Mouse (Mus musculus) CH12.LX (cell line): ENCODE measurements around the gene Smg9. TPM values are rescaled to one million over a fixed set of nuclear protein-coding genes. Genes with fewer than 3 reads are reported as not detected.

ENCODE experiments used
- DNase-seq: peaks from one replicate; pipeline ENCODE4 v3.0.0-alpha.2; 2013; ENCODE audit errors: extremely low read depth
- H3K27ac ChIP-seq: 2 replicates; pipeline ENCODE4 v1.5.1; 2012; ENCODE audit warnings: low read depth, mild to moderate bottlenecking, control low read depth, moderate library complexity; ENCODE audit not compliant: insufficient read depth
- H3K27me3 ChIP-seq: replicated peaks from 2 replicates; pipeline ENCODE3; 2012; ENCODE audit warnings: inconsistent platforms
- H3K36me3 ChIP-seq, 2 experiments: replicated peaks in 1 of 2; 2 replicates each; pipeline versions ENCODE3 to v1.6.1; 2012; ENCODE audit warnings: inconsistent platforms in 1 of 2, low read length in 1 of 2, mild to moderate bottlenecking in 1 of 2, mixed read lengths in 1 of 2, moderate library complexity in 1 of 2; ENCODE audit not compliant: control insufficient read depth in 1 of 2, insufficient read depth in 1 of 2
- H3K4me1 ChIP-seq, 2 experiments: 2 replicates each; pipeline ENCODE4 v1.6.1; 2012; ENCODE audit warnings: inconsistent platforms in 1 of 2, moderate library complexity in 1 of 2; ENCODE audit not compliant: insufficient read depth in 2 of 2, control insufficient read depth in 1 of 2
- H3K4me2 ChIP-seq: 2 replicates; pipeline ENCODE4 v1.6.1; 2012; ENCODE audit warnings: low read depth, mild to moderate bottlenecking, control low read depth; ENCODE audit not compliant: poor library complexity, insufficient read depth, severe bottlenecking
- H3K4me3 ChIP-seq, 3 experiments: fragments of 150-350 bp in 1 of 3; sonication (generic) in 1 of 3; replicated peaks in 1 of 3; 2 replicates each; pipeline versions ENCODE3 to v1.5.1; 2011 to 2012; ENCODE audit warnings: low read depth in 2 of 3, low read length in 2 of 3, mild to moderate bottlenecking in 2 of 3, moderate library complexity in 2 of 3, control low read depth in 1 of 3, improper control_type of control experiment in 1 of 3, inconsistent platforms in 1 of 3, mixed read lengths in 1 of 3; ENCODE audit not compliant: poor library complexity in 1 of 3
- H3K79me2 ChIP-seq: replicated peaks from 2 replicates; pipeline ENCODE4 v1.6.1; 2012; ENCODE audit warnings: mild to moderate bottlenecking, moderate library complexity; ENCODE audit not compliant: control insufficient read depth, poor library complexity, insufficient read depth, severe bottlenecking; ENCODE audit errors: extremely low read depth
- H3K9ac ChIP-seq: 2 replicates; pipeline ENCODE4 v1.6.1; 2012; ENCODE audit warnings: low read depth, mild to moderate bottlenecking, control low read depth, moderate library complexity; ENCODE audit not compliant: insufficient read depth
- H3K9me3 ChIP-seq: replicated peaks from 2 replicates; pipeline ENCODE3; 2012; ENCODE audit warnings: low read length, inconsistent platforms, mixed read lengths
- CHD2 ChIP-seq: IDR thresholded peaks from 2 replicates; pipeline ENCODE4 v1.6.1; 2011; ENCODE audit warnings: low read length, improper control_type of control experiment
- CTCF ChIP-seq, 2 experiments: IDR thresholded peaks in 1 of 2; conservative IDR thresholded peaks in 1 of 2; 2 replicates each; pipeline ENCODE4 v1.5.1; 2011 to 2012; ENCODE audit warnings: low read depth in 2 of 2, low read length in 2 of 2, improper control_type of control experiment in 1 of 2, inconsistent platforms in 1 of 2, mild to moderate bottlenecking in 1 of 2, moderate library complexity in 1 of 2
- E2F4 ChIP-seq: IDR thresholded peaks from 2 replicates; pipeline ENCODE4 v1.6.1; 2011; ENCODE audit warnings: low read depth, low read length, improper control_type of control experiment; ENCODE audit not compliant: insufficient replicate concordance
- ELF1 ChIP-seq: IDR thresholded peaks from 2 replicates; pipeline ENCODE4 v1.6.1; 2014; ENCODE audit warnings: low read depth, mild to moderate bottlenecking, inconsistent platforms, low read length, improper control_type of control experiment
- ETS1 ChIP-seq: conservative IDR thresholded peaks from 2 replicates; pipeline ENCODE4 v1.6.1; 2012; ENCODE audit warnings: low read depth, mild to moderate bottlenecking, inconsistent platforms, low read length, improper control_type of control experiment, moderate library complexity
- GABPA ChIP-seq: IDR thresholded peaks from 2 replicates; pipeline ENCODE4 v1.6.1; 2012; ENCODE audit warnings: low read depth, low read length, improper control_type of control experiment, inconsistent platforms; ENCODE audit not compliant: insufficient replicate concordance
- HCFC1 ChIP-seq: IDR thresholded peaks from 2 replicates; pipeline ENCODE4 v1.6.1; 2012; ENCODE audit warnings: low read depth, mild to moderate bottlenecking, inconsistent platforms, low read length, improper control_type of control experiment
- JUND ChIP-seq: conservative IDR thresholded peaks from 2 replicates; pipeline ENCODE4 v1.6.1; 2011; ENCODE audit warnings: low read depth, low read length, improper control_type of control experiment
- KAT2A ChIP-seq: IDR thresholded peaks from 2 replicates; pipeline ENCODE4 v1.6.1; 2012; ENCODE audit warnings: low read length, improper control_type of control experiment, inconsistent platforms; ENCODE audit not compliant: insufficient replicate concordance
- MAFK ChIP-seq: IDR thresholded peaks from 2 replicates; pipeline ENCODE4 v1.6.1; 2011; ENCODE audit warnings: low read length, improper control_type of control experiment; ENCODE audit not compliant: insufficient replicate concordance
- MAX ChIP-seq: IDR thresholded peaks from 2 replicates; pipeline ENCODE4 v1.6.1; 2011; ENCODE audit warnings: low read length, improper control_type of control experiment
- MYC ChIP-seq: IDR thresholded peaks from 2 replicates; pipeline ENCODE4 v1.6.1; 2011; ENCODE audit warnings: low read depth, mild to moderate bottlenecking, improper control_type of control experiment, low read length
- NELFE ChIP-seq: IDR thresholded peaks from 2 replicates; pipeline ENCODE4 v1.6.1; 2011; ENCODE audit warnings: low read depth, low read length, improper control_type of control experiment
- POLR2A ChIP-seq: IDR thresholded peaks from 2 replicates; pipeline ENCODE4 v1.6.1; 2011; ENCODE audit warnings: low read depth, mild to moderate bottlenecking, improper control_type of control experiment, low read length
- POLR2AphosphoS2 ChIP-seq: IDR thresholded peaks from 2 replicates; pipeline ENCODE4 v1.6.1; 2011; ENCODE audit warnings: low read depth, low read length, improper control_type of control experiment
- RAD21 ChIP-seq: IDR thresholded peaks from 2 replicates; pipeline ENCODE4 v1.6.1; 2011; ENCODE audit warnings: low read depth, mild to moderate bottlenecking, low read length, improper control_type of control experiment, moderate library complexity
- SMC3 ChIP-seq: IDR thresholded peaks from 2 replicates; pipeline ENCODE4 v1.6.1; 2011; ENCODE audit warnings: low read depth, low read length, improper control_type of control experiment
- TCF12 ChIP-seq: IDR thresholded peaks from 2 replicates; pipeline ENCODE4 v1.6.1; 2014; ENCODE audit warnings: low read depth, mild to moderate bottlenecking, inconsistent platforms, low read length, improper control_type of control experiment
- UBTF ChIP-seq: IDR thresholded peaks from 2 replicates; pipeline ENCODE4 v1.6.1; 2012; ENCODE audit warnings: low read depth, mild to moderate bottlenecking, inconsistent platforms, low read length, improper control_type of control experiment, moderate library complexity
- USF1 ChIP-seq: IDR thresholded peaks from 2 replicates; pipeline ENCODE4 v1.6.1; 2014; ENCODE audit warnings: low read depth, mild to moderate bottlenecking, inconsistent platforms, low read length, improper control_type of control experiment
- USF2 ChIP-seq: conservative IDR thresholded peaks from 2 replicates; pipeline ENCODE4 v1.6.1; 2011; ENCODE audit warnings: low read depth, low read length, improper control_type of control experiment
- ZKSCAN1 ChIP-seq: IDR thresholded peaks from 2 replicates; pipeline ENCODE4 v1.6.1; 2012; ENCODE audit warnings: low read depth, inconsistent platforms, low read length, improper control_type of control experiment, borderline replicate concordance
- ZMIZ1 ChIP-seq: IDR thresholded peaks from 2 replicates; pipeline ENCODE4 v1.6.1; 2012; ENCODE audit warnings: low read depth, mild to moderate bottlenecking, inconsistent platforms, low read length, improper control_type of control experiment
- ZNF384 ChIP-seq: IDR thresholded peaks from 2 replicates; pipeline ENCODE4 v1.6.1; 2012; ENCODE audit warnings: low read depth, low read length, improper control_type of control experiment, inconsistent platforms
- dilution Hi-C: fragments of 300-500 bp; cut with MboI; formaldehyde crosslinking; loops from 2 replicates; pipeline ENCODE4 v1.14.3; 2020; ENCODE audit warnings: low sequenced_read_pairs; ENCODE audit not compliant: extremely low pct_unique_long_range_greater_than_20kb, extremely low pct_ligation_motif_present
- in situ Hi-C: fragments of 300-500 bp; cut with MboI; formaldehyde crosslinking; loops from 3 replicates; pipeline ENCODE4 v1.14.3; 2019; ENCODE audit warnings: low sequenced_read_pairs, low pct_ligation_motif_present, low pct_unique_long_range_greater_than_20kb, mixed read lengths
- polyA plus RNA-seq: library from polyadenylated mRNA; unstranded; fragments of >175 nt; gene quantifications from 2 replicates; pipeline ENCODE4 v1.2.1, GENCODE M21; 2012; ENCODE audit warnings: low read depth; ENCODE audit not compliant: insufficient read length
- total RNA-seq, 2 experiments: library from RNA; depleted of rRNA; stranded (reverse); fragments of 300-350 nt in 1 of 2; fragments of >200 nt in 1 of 2; gene quantifications; 2 replicates each; pipeline ENCODE4 v1.2.3; 2012 to 2014

The Smg9 gene
- total and polyA plus RNA-seq, 3 experiments = 19.9 to 26.8 (median 20.5) TPM

GRCm38 (mm10) chr7:24363228-24363627 is 36.2 kb upstream of the Smg9 start:
- TF ChIP-seq SMC3 (peak; percentile 38), ELF1 (no peak), ZMIZ1 (no peak), USF2 (no peak), POLR2AphosphoS2 (no peak), KAT2A (no peak), ZNF384 (no peak), E2F4 (no peak), ZKSCAN1 (no peak), NELFE (no peak), MAX (no peak), MYC (no peak), ETS1 (no peak), CHD2 (no peak), MAFK (no peak), CTCF (conservative IDR thresholded peaks at IDR 0.05 in 1 of 2, IDR thresholded peaks at IDR 0.05 in 1 of 2; ENCODE audit: low read depth in 2 of 2, low read length in 2 of 2) (peak; percentile 22 to 66; a peak in 3 of 4 replicates), POLR2A (no peak), JUND (peak; percentile 68), HCFC1 (no peak), UBTF (no peak), TCF12 (no peak), USF1 (no peak), RAD21 (peak; percentile 27), GABPA (no peak)
- no peak overlapping the region for H3K9ac ChIP-seq
- H3K4me1 ChIP-seq = peaks cover 10 to 15% of the 10 kb centered on the region in 2 experiments
- H3K9me3 ChIP-seq = peaks cover 6% of the 10 kb centered on the region
- no peak for DNase-seq
- dilution Hi-C loops = no loop called here
- H3K4me2 ChIP-seq = no peak overlapping the region
- peaks cover 16% of the 10 kb centered on the region for H3K27me3 ChIP-seq
- H3K4me3 ChIP-seq = no peak overlapping the region
- no peak overlapping the region for H3K27ac ChIP-seq
- no peaks in the 10 kb centered on the region for H3K36me3 ChIP-seq
- in situ Hi-C loops = no loop called here
- no peaks in the 10 kb centered on the region for H3K79me2 ChIP-seq
